Comparison of ENCODE assay signal across 23 mouse cellular contexts in the genomic region with DNA sequence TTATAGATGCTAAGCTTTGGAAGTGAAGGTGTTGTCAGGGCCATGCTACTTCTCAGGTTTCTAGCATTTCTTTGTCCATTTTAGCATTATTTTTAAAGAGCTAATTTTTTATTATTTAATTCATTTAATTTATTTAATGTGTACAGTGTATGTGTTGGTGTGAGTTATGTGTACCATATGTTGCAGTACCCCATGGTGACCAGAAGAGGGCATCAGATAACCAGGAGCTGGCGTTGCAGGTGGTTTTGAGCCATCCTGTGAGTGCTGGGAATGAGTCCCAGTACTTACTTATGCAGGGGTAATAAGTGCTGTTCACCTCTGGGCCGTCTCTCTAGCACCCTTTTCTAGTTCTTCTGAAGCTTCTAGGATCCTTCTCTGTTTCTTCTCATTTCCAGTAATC. TPM values are rescaled to one million over a fixed set of nuclear protein-coding genes. Genes with fewer than 3 reads are reported as not detected.
DNase-seq lines count a peak whose midpoint lies in the region; ATAC-seq and TF ChIP-seq lines count a peak whose summit lies in the region.
"Had no signal": no experiment of that assay in that cellular context is flagged by ENCODE, and none has a peak within 500 bp of the region (broad histone marks: within the 10 kb centered on the region; RNA-seq: fewer than 3 reads in every experiment).

No protein-coding gene starts in this region.

- peak; percentile 14; the same call in 1 of the 2 replicates for TF ChIP-seq CTCF in kidney, adult 2 months (conservative IDR thresholded peaks at IDR 0.05; ENCODE audit: insufficient read depth, insufficient read length, low read depth, low read length)
- peak; percentile 43 for TF ChIP-seq CTCF in lung, postnatal 0 days (IDR thresholded peaks at IDR 0.05)
- TF ChIP-seq CTCF in MEL (IDR thresholded peaks at IDR 0.05 in 2 of 3, conservative IDR thresholded peaks at IDR 0.05 in 1 of 3; ENCODE audit: control insufficient read depth in 1 of 3, insufficient read depth in 1 of 3, low read depth in 2 of 3, low read length in 3 of 3, poor library complexity in 1 of 3, severe bottlenecking in 1 of 3): peak; percentile 66 to 91 (median 75)

- no peak for TF ChIP-seq POLR2A in kidney, adult 2 months (IDR thresholded peaks at IDR 0.05; ENCODE audit: low read depth, low read length)
- no peak for TF ChIP-seq POLR2A in MEL (IDR thresholded peaks at IDR 0.05; ENCODE audit: control insufficient read depth in 1 of 2, insufficient read depth in 1 of 2, low read depth in 1 of 2, low read length in 2 of 2, poor library complexity in 1 of 2)

- no peak for DNase-seq in kidney, adult 2 months
- no peak for DNase-seq in lung, postnatal 0 days (ENCODE audit: low spot score)
- DNase-seq in lung, postnatal 36 days: no peak
- peak; percentile 53 for DNase-seq in MEL (ENCODE audit: low read depth, low spot score)
- no peak for DNase-seq in urinary bladder, postnatal 36 days (ENCODE audit: low spot score in 2 of 2)
- DNase-seq: cerebellum, adult 11 months; cerebellum, postnatal 25 days; lung, postnatal 14 days; thymus, postnatal 14 days had no signal

- H3K4me1 ChIP-seq in kidney, adult 2 months (ENCODE audit: control insufficient read depth, insufficient read depth, low read length): no peaks in the 10 kb centered on the region
- no peaks in the 10 kb centered on the region for H3K4me1 ChIP-seq in kidney, embryonic 14.5 days (ENCODE audit: control insufficient read depth, insufficient read depth, low read length)
- no peaks in the 10 kb centered on the region for H3K4me1 ChIP-seq in lung, postnatal 0 days (ENCODE audit: insufficient read depth, low read depth, low read length)
- peaks cover 8 to 11% of the 10 kb centered on the region in 2 experiments for H3K4me1 ChIP-seq in MEL (ENCODE audit: control insufficient read depth in 1 of 2, insufficient read depth in 2 of 2, low read length in 2 of 2)
- H3K4me1 ChIP-seq: forebrain, embryonic 13.5 days; limb, embryonic 15.5 days; stomach, embryonic 15.5 days had no signal

- H3K27me3 ChIP-seq in kidney, adult 2 months (replicated peaks; ENCODE audit: control insufficient read depth, insufficient read depth, low read length): no peaks in the 10 kb centered on the region
- H3K27me3 ChIP-seq in kidney, embryonic 14.5 days (ENCODE audit: control insufficient read depth, insufficient read depth, low read length): no peaks in the 10 kb centered on the region
- no peaks in the 10 kb centered on the region for H3K27me3 ChIP-seq in lung, postnatal 0 days (replicated peaks; ENCODE audit: insufficient read depth, low read length)
- H3K27me3 ChIP-seq in MEL (ENCODE audit: control insufficient read depth in 1 of 2, insufficient read depth in 2 of 2, low read length in 2 of 2): no peaks in the 10 kb centered on the region
- H3K27me3 ChIP-seq: forebrain, embryonic 13.5 days; limb, embryonic 15.5 days; stomach, embryonic 15.5 days had no signal

- no peak for ATAC-seq in kidney, embryonic 14.5 days (ENCODE audit: low FRiP score, low TSS enrichment)
- ATAC-seq in lung, postnatal 0 days: no peak
- 0 out of 2 replicates have a peak, but pooled peaks have one; percentile 61 for ATAC-seq in erythroblast, adult 5-6 weeks (replicated peaks; ENCODE audit: low FRiP score, poor library complexity, severe bottlenecking)
- ATAC-seq: CD4-positive, CD25-positive, alpha-beta regulatory T cell, adult 4 months; forebrain, embryonic 13.5 days; intestine, embryonic 16.5 days had no signal

- WGBS in kidney, adult 2 months: 89% methylated on average over 2 of the region's 2 CpGs
- WGBS in kidney, embryonic 14.5 days: 86% methylated on average over 2 of the region's 2 CpGs
- WGBS in lung, postnatal 0 days: 88% methylated on average over 2 of the region's 2 CpGs

- no peak overlapping the region for H3K9ac ChIP-seq in kidney, embryonic 14.5 days (ENCODE audit: low read depth, low read length)
- H3K9ac ChIP-seq in lung, postnatal 0 days (replicated peaks; ENCODE audit: low read depth): no peak overlapping the region
- no peak overlapping the region for H3K9ac ChIP-seq in MEL (ENCODE audit: control insufficient read depth, low read depth, low read length, poor library complexity, severe bottlenecking)
- H3K9ac ChIP-seq: forebrain, embryonic 13.5 days; limb, embryonic 15.5 days; stomach, embryonic 15.5 days had no signal

- TF ChIP-seq EP300 in lung, postnatal 0 days (IDR thresholded peaks at IDR 0.05): no peak
- TF ChIP-seq EP300 in MEL (IDR thresholded peaks at IDR 0.05; ENCODE audit: low read depth in 1 of 2, low read length in 2 of 2): no peak

- no peaks in the 10 kb centered on the region for H3K9me3 ChIP-seq in kidney, embryonic 14.5 days (ENCODE audit: control insufficient read depth, low read length)
- H3K9me3 ChIP-seq in lung, postnatal 0 days (ENCODE audit: low read length): no peaks in the 10 kb centered on the region
- no peaks in the 10 kb centered on the region for H3K9me3 ChIP-seq in MEL (replicated peaks; ENCODE audit: insufficient read depth, low read length)
- H3K9me3 ChIP-seq: forebrain, embryonic 13.5 days; limb, embryonic 15.5 days; stomach, embryonic 15.5 days had no signal

- no peak overlapping the region for H3K27ac ChIP-seq in kidney, adult 2 months (ENCODE audit: insufficient read depth, low read depth, low read length)
- no peak overlapping the region for H3K27ac ChIP-seq in kidney, embryonic 14.5 days (ENCODE audit: low read depth, low read length)
- H3K27ac ChIP-seq in lung, postnatal 0 days (ENCODE audit: low read length): no peak overlapping the region
- H3K27ac ChIP-seq in MEL (ENCODE audit: control insufficient read depth, low read depth, low read length): no peak overlapping the region
- H3K27ac ChIP-seq: forebrain, embryonic 13.5 days; limb, embryonic 15.5 days; stomach, embryonic 15.5 days had no signal

- no peak overlapping the region for H3K4me2 ChIP-seq in kidney, embryonic 14.5 days (replicated peaks; ENCODE audit: low read depth, low read length)
- H3K4me2 ChIP-seq in lung, postnatal 0 days (replicated peaks; ENCODE audit: low read depth, low read length): no peak overlapping the region
- H3K4me2 ChIP-seq: forebrain, embryonic 13.5 days; limb, embryonic 15.5 days; stomach, embryonic 15.5 days had no signal

- H3K4me3 ChIP-seq in kidney, adult 2 months (ENCODE audit: insufficient read depth, low read depth, low read length): no peak overlapping the region
- H3K4me3 ChIP-seq in kidney, embryonic 14.5 days (ENCODE audit: low read length): no peak overlapping the region
- H3K4me3 ChIP-seq in lung, postnatal 0 days (ENCODE audit: low read depth, low read length): no peak overlapping the region
- no peak overlapping the region for H3K4me3 ChIP-seq in MEL (ENCODE audit: control insufficient read depth in 1 of 2, insufficient read depth in 1 of 2, low read depth in 2 of 2, low read length in 2 of 2)
- H3K4me3 ChIP-seq: forebrain, embryonic 13.5 days; limb, embryonic 15.5 days; stomach, embryonic 15.5 days had no signal

- no peaks in the 10 kb centered on the region for H3K79me2 ChIP-seq in MEL (ENCODE audit: control insufficient read depth, insufficient read depth, low read length, poor library complexity)

- TF ChIP-seq RAD21 in MEL (IDR thresholded peaks at IDR 0.05; ENCODE audit: low read depth, low read length): peak; percentile 34

- no peaks in the 10 kb centered on the region for H3K36me3 ChIP-seq in kidney, adult 2 months (ENCODE audit: control insufficient read depth, insufficient read depth, low read length)
- H3K36me3 ChIP-seq in kidney, embryonic 14.5 days (ENCODE audit: control insufficient read depth, insufficient read depth, low read length): no peaks in the 10 kb centered on the region
- no peaks in the 10 kb centered on the region for H3K36me3 ChIP-seq in lung, postnatal 0 days (ENCODE audit: insufficient read depth, low read length)
- H3K36me3 ChIP-seq in MEL (ENCODE audit: control insufficient read depth in 1 of 2, insufficient read depth in 2 of 2, low read length in 2 of 2): peaks cover 0 to 7% of the 10 kb centered on the region in 2 experiments; a peak in 2 of 4 replicates
- H3K36me3 ChIP-seq: stomach, embryonic 15.5 days had no signal

TF ChIP-seq in MEL, 35 proteins besides CTCF, POLR2A, EP300 and RAD21:
- TF ChIP-seq MYC (IDR thresholded peaks at IDR 0.05; ENCODE audit: low read depth, low read length): no peak
- no peak for TF ChIP-seq TAL1 (IDR thresholded peaks at IDR 0.05; ENCODE audit: low read length)
- TF ChIP-seq KAT2A (conservative IDR thresholded peaks at IDR 0.05; ENCODE audit: low read depth, low read length): no peak
- no peak; the same call in 1 of the 2 replicates for TF ChIP-seq SMC3 (IDR thresholded peaks at IDR 0.05; ENCODE audit: low read depth, low read length)

RNA-seq across cellular contexts. Expression of a gene that starts 19.6 kb away (rescaled TPM):
- 12.7 and 14.1 TPM in 2 replicates for polyA plus RNA-seq in kidney, adult 2 months (2012; rRNA removed)
- polyA plus RNA-seq in kidney, embryonic 14.5 days (2014; fragmentation: Nextera tagmentation; extraction: Ambion mirVana): 6.2 and 12.3 TPM in 2 replicates
- polyA plus RNA-seq in lung, postnatal 0 days (2015; fragmentation: Nextera tagmentation; extraction: Ambion mirVana): 7.1 and 11.2 TPM in 2 replicates
- 15.1 and 18.5 TPM in 2 replicates for total RNA-seq in MEL (2012; rRNA removed)
- 10 to 100 TPM in 1 of 2 experiments, not detected in 1; 19.5 TPM for polyA plus RNA-seq in MEL (2012; ENCODE audit: insufficient read depth in 1 of 2, insufficient read length in 2 of 2, low read depth in 1 of 2, low replicate concordance in 2 of 2, missing spikeins in 1 of 2)
- total RNA-seq in erythroblast, adult 5-6 weeks (2015; ENCODE audit: low replicate concordance): 5.0 and 13.8 TPM in 2 replicates
- 5.3 and 9.2 TPM in 2 replicates for total RNA-seq in erythroblast, adult 5-6 weeks (2017; ENCODE audit: low replicate concordance)

RNA-seq across cellular contexts. Expression of a gene that starts 25.6 kb away (rescaled TPM):
- 56.9 and 61.8 TPM in 2 replicates for polyA plus RNA-seq in kidney, adult 2 months (2012; rRNA removed)
- polyA plus RNA-seq in kidney, embryonic 14.5 days (2014; fragmentation: Nextera tagmentation; extraction: Ambion mirVana): 72.1 and 86.0 TPM in 2 replicates
- 67.6 and 68.1 TPM in 2 replicates for polyA plus RNA-seq in lung, postnatal 0 days (2015; fragmentation: Nextera tagmentation; extraction: Ambion mirVana)
- 334 and 405 TPM in 2 replicates for total RNA-seq in MEL (2012; rRNA removed)
- polyA plus RNA-seq in MEL (2012; ENCODE audit: insufficient read depth in 1 of 2, insufficient read length in 2 of 2, low read depth in 1 of 2, low replicate concordance in 2 of 2, missing spikeins in 1 of 2): 100 to 1,000 TPM; 225 to 417 TPM
- 39.6 and 45.8 TPM in 2 replicates for total RNA-seq in erythroblast, adult 5-6 weeks (2015; ENCODE audit: low replicate concordance)
- total RNA-seq in erythroblast, adult 5-6 weeks (2017; ENCODE audit: low replicate concordance): 24.4 and 53.5 TPM in 2 replicates

RNA-seq across cellular contexts. Expression of a gene that starts 41.0 kb away (rescaled TPM):
- not detected in 2 replicates for polyA plus RNA-seq in kidney, adult 2 months (2012; rRNA removed)
- not detected in 2 replicates for polyA plus RNA-seq in kidney, embryonic 14.5 days (2014; fragmentation: Nextera tagmentation; extraction: Ambion mirVana)
- polyA plus RNA-seq in lung, postnatal 0 days (2015; fragmentation: Nextera tagmentation; extraction: Ambion mirVana): not detected in 2 replicates
- total RNA-seq in MEL (2012; rRNA removed): not detected in 2 replicates
- polyA plus RNA-seq in MEL (2012; ENCODE audit: insufficient read depth in 1 of 2, insufficient read length in 2 of 2, low read depth in 1 of 2, low replicate concordance in 2 of 2, missing spikeins in 1 of 2): not detected
- not detected in 2 replicates for total RNA-seq in erythroblast, adult 5-6 weeks (2015; ENCODE audit: low replicate concordance)
- total RNA-seq in erythroblast, adult 5-6 weeks (2017; ENCODE audit: low replicate concordance): not detected in 2 replicates
- total RNA-seq: layer of hippocampus, postnatal 14 days; left cerebral cortex, postnatal 14 days; megakaryocyte-erythroid progenitor cell, adult 5-6 weeks had no signal
- polyA plus RNA-seq: CD4-positive, CD25-positive, alpha-beta regulatory T cell, adult 4 months; forebrain, embryonic 13.5 days; gonadal fat pad, adult 2 months; heart, embryonic 16.5 days; hindbrain, embryonic 11.5 days; intestine, embryonic 16.5 days; limb, embryonic 15.5 days; neural tube, embryonic 11.5 days; stomach, embryonic 15.5 days had no signal

Comparison
In these comparisons a context has a peak if more than half of its experiments do, and no peak if none do; other contexts are left out.
1. CTCF ChIP-seq: peak in every context shown above with its lines; median percentile 75 in MEL; 43 in lung, postnatal 0 days; 14 in kidney, adult 2 months.